Mouse (Mus musculus) embryonic facial prominence, embryonic 15.5 days (tissue): ENCODE results near the gene Pagr1b. TPM values are rescaled to one million over a fixed set of nuclear protein-coding genes. Genes with fewer than 3 reads are reported as not detected.
A peak's percentile ranks its signal among the peaks of the same experiment; 100 is the strongest.

Experiments used
- ATAC-seq: fragments of 200-750 bp; cut with Nextera tagmentation; 2 replicates; pipeline ENCODE4 v1.8.0; 2017; ENCODE audit warnings: low read depth, moderate TSS enrichment; ENCODE audit not compliant: insufficient number of reproducible peaks, low FRiP score, low TSS enrichment
- H3K27ac ChIP-seq: fragments of 300-500 bp; sonication (generic); replicated peaks from 2 replicates; pipeline ENCODE4 v1.5.1; 2015; ENCODE audit warnings: mild to moderate bottlenecking, inconsistent platforms
- H3K27me3 ChIP-seq: fragments of 300-500 bp; sonication (generic); 2 replicates; pipeline ENCODE4 v1.6.1; 2015; ENCODE audit warnings: inconsistent platforms
- H3K36me3 ChIP-seq: fragments of 300-500 bp; sonication (generic); 2 replicates; pipeline ENCODE4 v1.6.1; 2015; ENCODE audit warnings: mild to moderate bottlenecking, inconsistent platforms
- H3K4me1 ChIP-seq: fragments of 300-500 bp; sonication (generic); 2 replicates; pipeline ENCODE4 v1.6.1; 2015; ENCODE audit warnings: inconsistent platforms
- H3K4me2 ChIP-seq: fragments of 300-500 bp; sonication (generic); replicated peaks from 2 replicates; pipeline ENCODE4 v1.6.1; 2015; ENCODE audit warnings: mild to moderate bottlenecking, inconsistent platforms
- H3K4me3 ChIP-seq: fragments of 300-500 bp; sonication (generic); replicated peaks from 2 replicates; pipeline ENCODE4 v1.5.1; 2015; ENCODE audit warnings: mild to moderate bottlenecking, inconsistent platforms
- H3K9ac ChIP-seq: fragments of 300-500 bp; sonication (generic); 2 replicates; pipeline ENCODE4 v1.6.1; 2015; ENCODE audit warnings: inconsistent platforms
- H3K9me3 ChIP-seq: fragments of 300-500 bp; sonication (generic); replicated peaks from 2 replicates; pipeline ENCODE4 v1.6.1; 2016; ENCODE audit warnings: inconsistent platforms
- WGBS: fragments of 180-500 bp; shearing (Covaris S2); methylation state at CpG from one replicate; pipeline ENCODE4 v1.1.7; 2015; 5-methylcytosine and 5-hydroxymethylcytosine counted together
- polyA plus RNA-seq: library from polyadenylated mRNA; unstranded; fragments of >200 nt; fragmentation: Nextera tagmentation; extraction: Ambion mirVana; gene quantifications from 2 replicates; pipeline ENCODE4 v1.2.1, GENCODE M21; 2015

Pagr1b gene
- 0.33 and 0.43 TPM in 2 replicates for polyA plus RNA-seq

- H3K4me3 ChIP-seq, result peak within 1 kb of the TSS; percentile 66
- H3K36me3 ChIP-seq, result peaks cover 37% of the 10 kb centered on the region
- H3K27me3 ChIP-seq, result no peaks in the 10 kb centered on the region
- peak within 1 kb of the TSS; percentile 95 for H3K27ac ChIP-seq
- H3K9ac ChIP-seq, result peak within 1 kb of the TSS; percentile 67
- no peak for ATAC-seq
- H3K4me2 ChIP-seq, result peak within 1 kb of the TSS; percentile 89
- peaks cover 64% of the 10 kb centered on the region for H3K4me1 ChIP-seq
- no peaks in the 10 kb centered on the region for H3K9me3 ChIP-seq
Observed at GRCm38 (mm10) chr7:127016481-127016485, at the start of gene Pagr1b. Gene Pagr1b, minus strand, starts transcription at chr7:127016484.

DNA sequence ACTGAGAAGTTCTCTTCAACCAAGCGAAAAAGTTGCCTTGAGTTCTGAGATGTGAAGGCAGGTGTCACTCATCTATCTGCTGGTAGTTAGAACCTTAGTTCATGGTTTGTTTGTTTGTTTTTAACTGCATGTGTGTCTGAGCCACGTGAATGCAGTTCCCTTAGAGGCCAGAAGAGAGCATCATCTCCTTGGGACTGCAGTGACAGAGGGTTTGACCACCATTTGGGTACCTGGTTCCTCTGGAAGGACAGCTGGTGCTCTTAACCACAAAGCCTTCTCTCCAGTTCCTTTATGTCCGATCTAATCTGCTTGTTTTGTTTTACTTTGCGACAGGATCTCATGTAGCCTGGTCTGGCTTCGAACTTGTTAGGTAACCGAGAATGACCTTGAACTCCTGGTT is 49.3 kb upstream of the Pagr1b start:
- WGBS, result 84% methylated on average over 6 of the region's 6 CpGs
- H3K4me1 ChIP-seq, result no peaks in the 10 kb centered on the region
- H3K9ac ChIP-seq, result no peak overlapping the region

DNA sequence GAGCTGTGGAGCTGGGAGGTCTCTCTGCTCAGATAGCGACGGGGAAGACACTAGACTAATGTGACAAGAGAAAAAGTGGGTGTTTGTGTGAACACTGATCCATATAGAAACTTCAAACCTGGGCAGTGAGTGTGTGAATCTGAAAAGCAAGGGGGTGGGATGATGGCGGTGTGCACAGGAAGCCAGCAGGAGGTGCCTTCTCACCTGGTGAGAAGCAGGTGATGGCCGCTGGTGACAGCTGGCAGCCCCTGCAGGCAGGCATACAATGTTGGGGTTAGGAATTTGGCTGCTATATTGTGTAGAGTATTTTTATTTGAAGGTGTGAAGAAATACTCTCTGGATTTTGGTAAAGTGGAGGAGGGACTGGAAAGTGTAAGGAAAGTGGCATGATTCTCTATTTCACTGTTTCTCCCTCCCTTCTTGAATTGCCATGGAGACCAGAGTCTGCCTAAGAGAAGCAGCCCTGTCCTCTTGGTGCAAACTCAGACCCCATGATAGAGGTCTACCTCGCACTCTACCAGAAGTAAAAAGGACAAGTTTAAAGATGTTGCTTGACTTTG is 38.8 kb upstream of the Pagr1b start:
- H3K27me3 ChIP-seq, result peaks cover 4% of the 10 kb centered on the region; the same call in 1 of the 2 replicates
- no peak overlapping the region for H3K27ac ChIP-seq
- H3K9ac ChIP-seq, result no peak overlapping the region
- no peaks in the 10 kb centered on the region for H3K9me3 ChIP-seq
- H3K36me3 ChIP-seq, result no peaks in the 10 kb centered on the region
- no peaks in the 10 kb centered on the region for H3K4me1 ChIP-seq
- ATAC-seq, result no peak
- H3K4me3 ChIP-seq, result no peak overlapping the region
- no peak overlapping the region for H3K4me2 ChIP-seq
- 74% methylated on average over 5 of the region's 5 CpGs for WGBS

More for the DNA sequence above, 49.3 kb upstream of the Pagr1b start:
- Histone ChIP-seq H3K27ac (no peak overlapping the region), H3K27me3 (no peaks in the 10 kb centered on the region; the same call in 1 of the 2 replicates), H3K36me3 (no peaks in the 10 kb centered on the region), H3K9me3 (no peaks in the 10 kb centered on the region), H3K4me2 (no peak overlapping the region), H3K4me3 (no peak overlapping the region)
- no peak for ATAC-seq

DNA sequence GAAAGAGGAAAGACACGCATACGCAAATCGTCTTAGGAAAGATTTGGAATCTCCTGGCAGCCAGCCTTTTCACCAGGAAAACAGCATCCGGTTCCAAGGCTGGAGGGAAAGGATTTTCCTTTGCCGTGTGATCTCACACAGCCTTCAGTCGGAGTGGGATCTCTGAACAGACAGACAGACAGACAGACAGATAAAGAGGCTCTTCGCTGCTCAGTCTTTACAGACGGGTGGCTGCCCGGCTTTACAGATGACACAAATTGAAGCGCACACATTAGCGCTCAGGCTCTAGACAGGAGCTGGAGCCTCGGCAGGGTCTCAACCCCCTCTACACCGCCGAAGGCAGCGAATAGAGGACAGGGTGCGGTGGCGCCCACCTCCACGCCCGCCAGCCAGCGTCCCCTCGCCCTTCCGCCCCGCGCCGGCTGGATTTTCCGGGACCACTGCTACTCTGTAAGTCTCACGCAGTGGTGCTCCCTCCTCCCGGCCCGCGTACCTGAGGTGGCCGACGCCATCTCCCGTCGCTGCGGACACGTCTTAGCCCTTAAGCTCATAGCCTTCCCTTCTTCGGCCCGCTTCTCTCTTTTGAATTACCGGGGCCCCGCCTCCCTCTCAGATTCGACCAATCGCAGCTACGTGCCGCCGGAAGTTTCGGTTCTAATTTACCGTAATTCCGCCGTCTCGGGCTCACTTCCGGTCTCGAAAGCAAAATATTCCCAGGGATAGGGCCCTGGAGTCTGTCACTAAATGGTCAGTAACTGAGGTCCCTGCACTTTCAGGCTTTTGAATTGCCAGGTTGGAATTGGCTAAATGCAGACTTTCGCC is 25.8 kb upstream of the Pagr1b start, which contains the start of gene Kif22:
Gene Kif22 (minus strand): TSS at position 621 of the 822 bp plus-strand sequence.
- Histone ChIP-seq H3K27ac (peak within 1 kb of the TSS; percentile 63), H3K27me3 (no peaks in the 10 kb centered on the region), H3K36me3 (peaks cover 11% of the 10 kb centered on the region; the same call in 1 of the 2 replicates), H3K9ac (peak within 1 kb of the TSS; percentile 67), H3K9me3 (no peaks in the 10 kb centered on the region), H3K4me3 (peak within 1 kb of the TSS; percentile 70), H3K4me1 (peaks cover 22% of the 10 kb centered on the region), H3K4me2 (peak within 1 kb of the TSS; percentile 82)
- ATAC-seq, result peak; percentile 85
- under 1% methylated on average over 53 of the region's 53 CpGs for WGBS

GRCm38 (mm10) chr7:127031244-127031643 is 15.0 kb upstream of the Pagr1b start:
- H3K4me2 ChIP-seq, result no peak overlapping the region
- H3K36me3 ChIP-seq, result peaks cover 63% of the 10 kb centered on the region
- 79% methylated on average over 1 of the region's 1 CpGs for WGBS
- H3K4me3 ChIP-seq, result no peak overlapping the region
- H3K4me1 ChIP-seq, result peaks cover 9% of the 10 kb centered on the region
- no peak overlapping the region for H3K27ac ChIP-seq
- H3K9ac ChIP-seq, result no peak overlapping the region
- ATAC-seq, result no peak
- H3K27me3 ChIP-seq, result no peaks in the 10 kb centered on the region
- no peaks in the 10 kb centered on the region for H3K9me3 ChIP-seq

- ATAC-seq, result no peak
Observed at GRCm38 (mm10) chr7:127030172-127030571, 13.9 kb upstream of the Pagr1b start.

DNA sequence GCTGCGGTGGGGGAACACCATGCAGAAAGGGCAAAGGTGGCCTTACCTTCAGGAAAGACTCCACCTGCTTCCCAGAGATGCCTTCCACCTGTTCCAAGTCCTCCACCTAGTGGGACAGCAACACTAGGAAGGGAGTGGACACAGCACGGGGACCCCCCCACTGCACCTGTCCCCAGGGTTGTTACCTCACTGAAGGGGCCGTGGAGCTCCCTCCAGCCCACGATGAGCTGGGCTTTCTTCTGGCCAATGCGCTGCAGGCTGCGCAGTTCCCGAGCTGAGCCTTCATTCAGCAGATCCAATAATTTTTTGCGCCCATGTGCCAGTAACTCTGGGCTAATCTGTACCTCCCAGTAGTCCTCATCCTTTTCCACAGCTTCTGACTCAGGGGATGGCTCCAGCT is 11.6 kb upstream of the Pagr1b start:
- 62% methylated on average over 8 of the region's 8 CpGs for WGBS
- ATAC-seq, result no peak
- peaks cover 31% of the 10 kb centered on the region for H3K4me1 ChIP-seq
- peaks cover 50% of the 10 kb centered on the region for H3K36me3 ChIP-seq
- H3K9me3 ChIP-seq, result no peaks in the 10 kb centered on the region
- peak overlapping the region; percentile 85 for H3K4me3 ChIP-seq
- no peaks in the 10 kb centered on the region for H3K27me3 ChIP-seq
- H3K4me2 ChIP-seq, result peak overlapping the region; percentile 70
- H3K27ac ChIP-seq, result peak overlapping the region; percentile 98
- peak overlapping the region; percentile 39 for H3K9ac ChIP-seq

More at GRCm38 (mm10) chr7:127030172-127030571, 13.9 kb upstream of the Pagr1b start:
- peaks cover 9% of the 10 kb centered on the region for H3K4me1 ChIP-seq
- no peak overlapping the region for H3K4me2 ChIP-seq
- H3K27me3 ChIP-seq, result no peaks in the 10 kb centered on the region
- H3K36me3 ChIP-seq, result peaks cover 58% of the 10 kb centered on the region
- WGBS, result 100% methylated on average over 1 of the region's 1 CpGs
- no peak overlapping the region for H3K27ac ChIP-seq
- H3K4me3 ChIP-seq, result no peak overlapping the region
- H3K9me3 ChIP-seq, result no peaks in the 10 kb centered on the region
- H3K9ac ChIP-seq, result no peak overlapping the region

DNA sequence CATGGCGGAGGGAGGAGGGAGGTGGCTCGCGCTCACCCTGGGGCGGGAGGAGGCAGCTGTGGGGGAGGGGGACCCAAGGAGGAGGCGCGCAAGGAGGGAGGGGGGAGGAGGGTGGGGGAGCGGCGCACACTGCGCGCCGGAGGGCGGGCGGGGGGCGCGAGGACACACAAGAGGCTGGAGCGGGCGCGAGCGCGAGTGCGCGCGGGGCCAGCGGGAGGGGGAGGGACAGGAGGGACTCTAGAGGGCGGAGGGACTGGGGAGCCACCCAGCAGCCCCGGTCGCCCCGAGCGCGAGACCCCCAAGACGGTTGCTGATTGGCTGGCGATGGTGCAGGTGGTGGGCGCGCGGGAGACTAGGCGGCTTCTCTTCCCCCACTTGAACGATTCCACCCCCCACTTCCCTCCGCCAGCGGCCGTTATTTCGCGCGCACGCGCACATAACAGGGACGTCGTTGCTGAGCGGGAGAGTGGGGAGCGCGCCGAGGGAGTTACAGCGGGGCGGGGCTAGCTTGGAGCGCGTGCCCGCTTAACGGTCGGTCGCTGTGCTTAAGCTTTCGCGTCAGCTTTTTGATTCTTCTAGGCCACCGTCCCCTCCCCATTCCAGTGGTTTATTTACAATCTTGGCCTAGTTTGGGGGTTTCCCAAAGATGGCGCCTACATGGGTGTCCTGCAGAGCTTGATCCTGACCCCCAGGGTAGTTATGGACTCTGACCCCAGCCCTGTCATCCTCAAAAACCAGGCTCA is 10.9 kb upstream of the Pagr1b start, which contains the start of gene Maz:
Gene Maz (minus strand): TSS at position 54 of the 743 bp plus-strand sequence.
- Histone ChIP-seq H3K4me3 (peak within 1 kb of the TSS; percentile 85), H3K4me2 (peak within 1 kb of the TSS; percentile 70), H3K9me3 (no peaks in the 10 kb centered on the region), H3K27me3 (no peaks in the 10 kb centered on the region), H3K36me3 (peaks cover 50% of the 10 kb centered on the region), H3K9ac (peak within 1 kb of the TSS; percentile 96), H3K27ac (peak within 1 kb of the TSS; percentile 98), H3K4me1 (peaks cover 38% of the 10 kb centered on the region)
- ATAC-seq, result peak; percentile 93
- 1% methylated on average over 60 of the region's 63 CpGs for WGBS

GRCm38 (mm10) chr7:127026616-127026983 is 10.3 kb upstream of the Pagr1b start:
- Histone ChIP-seq H3K4me1 (peaks cover 44% of the 10 kb centered on the region), H3K27ac (peak overlapping the region; percentile 98), H3K27me3 (no peaks in the 10 kb centered on the region), H3K9ac (peak overlapping the region; percentile 96), H3K9me3 (no peaks in the 10 kb centered on the region), H3K4me3 (peak overlapping the region; percentile 85), H3K4me2 (peak overlapping the region; percentile 70), H3K36me3 (peaks cover 49% of the 10 kb centered on the region)
- WGBS, result no CpG with 5 or more reads among the region's 48 CpGs
- peak; percentile 22 for ATAC-seq

GRCm38 (mm10) chr7:127026161-127026600 is 9.9 kb upstream of the Pagr1b start:
- peak; percentile 16 for ATAC-seq
- WGBS, result 0% methylated on average over 28 of the region's 48 CpGs
- Histone ChIP-seq H3K9ac (peak overlapping the region; percentile 96), H3K9me3 (no peaks in the 10 kb centered on the region), H3K4me3 (peak overlapping the region; percentile 85), H3K4me1 (peaks cover 48% of the 10 kb centered on the region), H3K4me2 (peak overlapping the region; percentile 70), H3K36me3 (peaks cover 45% of the 10 kb centered on the region), H3K27me3 (no peaks in the 10 kb centered on the region), H3K27ac (peak overlapping the region; percentile 98)

DNA sequence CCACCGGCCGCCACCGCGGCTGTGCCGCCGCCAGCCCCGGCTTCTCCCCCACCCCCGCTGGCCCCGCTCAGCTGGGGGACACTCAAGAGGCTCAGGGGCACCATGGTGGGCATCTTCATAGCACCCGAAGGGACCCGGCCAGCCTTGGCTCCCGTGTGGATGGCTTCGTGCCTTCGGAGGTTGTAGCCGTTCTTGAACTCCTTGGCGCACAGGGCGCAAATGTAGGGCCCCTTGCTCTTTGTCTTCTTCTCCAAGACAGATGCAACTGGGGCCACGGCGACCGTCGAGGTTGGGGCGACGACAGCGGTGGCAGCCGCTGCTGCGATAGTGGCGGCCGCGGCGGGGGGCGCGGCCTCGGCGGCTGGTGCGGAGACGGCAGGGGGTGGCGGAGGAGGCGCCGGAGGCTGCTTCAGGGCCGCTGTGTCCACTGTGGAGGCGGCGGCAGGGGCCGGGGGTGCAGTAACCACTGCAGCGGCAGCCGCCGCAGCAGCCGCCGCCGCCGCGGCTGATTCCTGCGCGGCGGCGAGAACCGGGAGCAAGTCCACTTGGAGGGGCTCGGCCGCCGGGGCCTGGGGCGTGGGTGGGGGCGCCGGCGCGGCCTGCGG is 9.4 kb upstream of the Pagr1b start:
- ATAC-seq, result no peak
- WGBS, result under 1% methylated on average over 60 of the region's 65 CpGs

More for the DNA sequence above, 9.4 kb upstream of the Pagr1b start:
- peak overlapping the region; percentile 85 for H3K4me3 ChIP-seq
- H3K27ac ChIP-seq, result peak overlapping the region; percentile 98
- H3K9me3 ChIP-seq, result no peaks in the 10 kb centered on the region
- no peaks in the 10 kb centered on the region for H3K27me3 ChIP-seq
- H3K36me3 ChIP-seq, result peaks cover 40% of the 10 kb centered on the region
- H3K4me2 ChIP-seq, result peak overlapping the region; percentile 70
- H3K9ac ChIP-seq, result peak overlapping the region; percentile 96
- peaks cover 52% of the 10 kb centered on the region for H3K4me1 ChIP-seq
